Mouse (Mus musculus) urinary bladder, postnatal 10 days (tissue): Measurements from ENCODE around the gene Def6.

ENCODE experiments used
- DNase-seq: peaks from one replicate; pipeline ENCODE4 v3.0.0; 2022; ENCODE audit warnings: low spot score

Gene Def6

DNA sequence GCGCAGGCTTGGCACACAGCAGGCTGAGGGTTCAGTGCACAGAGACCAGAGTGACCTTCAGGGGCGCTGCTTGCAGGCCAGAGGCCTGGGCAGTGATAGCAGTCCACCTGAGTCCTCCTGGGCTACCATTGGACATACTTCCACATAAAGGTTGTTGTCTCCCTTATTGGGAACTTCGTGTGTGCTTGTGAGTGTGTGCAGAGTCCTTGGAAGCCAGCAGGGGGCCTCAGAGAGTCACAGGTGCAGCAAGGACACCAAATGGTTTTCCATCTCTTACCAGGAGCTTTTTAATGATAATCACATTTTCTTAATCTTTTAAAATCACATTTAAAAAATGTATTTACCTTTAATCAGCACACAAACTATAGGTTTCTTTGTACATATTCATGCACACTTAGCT, 67.2 kb downstream of the Def6 start:
- DNase-seq: no peak

DNA sequence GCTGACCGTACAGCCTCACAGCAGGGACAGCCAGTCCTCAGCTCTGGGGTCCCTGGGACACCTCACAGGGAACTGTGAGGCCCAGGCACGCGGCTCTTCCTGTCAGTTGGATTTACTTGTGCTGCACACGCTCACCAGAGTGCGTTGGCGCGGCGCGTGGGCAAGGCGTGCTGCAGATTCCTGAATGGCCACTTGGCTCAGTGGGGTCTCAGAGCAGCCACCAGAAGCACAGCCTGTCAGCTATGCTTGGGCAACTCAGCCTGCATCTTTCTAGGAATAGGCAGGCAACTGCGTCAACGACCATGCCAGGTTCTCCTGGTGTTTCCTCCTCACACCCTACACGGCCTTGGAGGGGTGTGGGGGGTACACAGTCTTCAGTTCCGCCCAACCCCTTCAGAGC, 69.6 kb downstream of the Def6 start:
- DNase-seq: no peak

DNA sequence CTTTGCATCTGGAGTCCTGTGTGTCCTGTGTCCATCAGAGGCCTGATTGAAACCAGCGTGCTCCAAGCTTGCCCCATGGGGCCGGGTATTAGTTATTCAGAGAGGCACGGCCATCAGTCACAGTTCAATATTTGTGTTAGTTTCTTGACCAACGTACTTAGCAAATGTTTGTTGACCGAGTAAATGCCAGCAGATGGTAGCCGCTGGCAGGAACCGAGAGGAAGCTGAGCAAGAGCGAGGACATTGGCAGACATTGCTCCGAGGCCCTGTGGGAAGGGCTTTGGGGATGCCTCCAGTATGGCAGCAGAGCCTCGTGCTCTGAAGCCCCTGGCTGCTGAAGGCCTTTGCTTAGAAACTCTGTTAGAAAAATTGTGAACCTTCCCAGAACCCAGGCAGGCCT, 70.1 kb downstream of the Def6 start:
- DNase-seq: no peak

DNA sequence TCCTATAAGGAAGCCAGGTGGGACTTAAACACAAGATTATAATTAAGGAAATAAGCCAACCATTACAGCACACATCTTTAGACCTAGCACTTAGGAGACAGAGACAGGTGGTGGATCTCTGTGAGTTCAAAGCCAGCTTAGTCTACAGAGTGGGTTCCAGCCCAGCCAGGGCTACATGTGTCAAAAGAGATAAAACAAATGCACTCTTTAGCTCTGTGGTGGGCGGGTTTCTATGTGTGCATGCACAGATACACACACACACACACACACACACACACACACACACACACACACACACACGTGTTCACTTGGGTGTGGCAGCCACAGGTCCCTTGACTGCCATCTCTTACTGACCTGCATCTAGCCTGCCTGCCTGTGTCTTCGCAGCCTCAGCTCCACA, 70.6 kb downstream of the Def6 start:
- no peak for DNase-seq
